Mouse (Mus musculus) stomach, postnatal 0 days (tissue): ENCODE results near the gene Eif3k. TPM values are rescaled to one million over a fixed set of nuclear protein-coding genes. Genes with fewer than 3 reads are reported as not detected.

ENCODE experiments used
- ATAC-seq: fragments of 200-750 bp; cut with Nextera tagmentation; 2 replicates; pipeline ENCODE4 v1.8.0; 2017; ENCODE audit not compliant: low FRiP score, low TSS enrichment
- DNase-seq: peaks from one replicate; pipeline ENCODE4 v3.0.0-alpha.2; 2016; ENCODE audit warnings: low spot score
- H3K27ac ChIP-seq: fragments of 300-500 bp; sonication (generic); replicated peaks from 2 replicates; pipeline ENCODE4 v1.5.1; 2014; ENCODE audit warnings: mild to moderate bottlenecking, control low read depth
- H3K27me3 ChIP-seq: fragments of 300-500 bp; sonication (generic); 2 replicates; pipeline ENCODE4 v1.6.1; 2014; ENCODE audit warnings: low read length; ENCODE audit not compliant: control insufficient read depth, insufficient read depth
- H3K36me3 ChIP-seq: fragments of 300-500 bp; sonication (generic); 2 replicates; pipeline ENCODE4 v1.6.1; 2014; ENCODE audit warnings: low read length, mixed read lengths; ENCODE audit not compliant: control insufficient read depth, insufficient read depth
- H3K4me1 ChIP-seq: fragments of 300-500 bp; sonication (generic); replicated peaks from 2 replicates; pipeline ENCODE4 v1.6.1; 2014; ENCODE audit warnings: antibody characterized with exemption; ENCODE audit not compliant: control insufficient read depth, insufficient read depth
- H3K4me2 ChIP-seq: fragments of 300-500 bp; sonication (generic); replicated peaks from 2 replicates; pipeline ENCODE4 v1.6.1; 2014; ENCODE audit warnings: low read depth, mild to moderate bottlenecking, control low read depth, moderate library complexity
- H3K4me3 ChIP-seq: fragments of 300-500 bp; sonication (generic); 2 replicates; pipeline ENCODE4 v1.5.1; 2014; ENCODE audit warnings: low read depth, low read length, control low read depth
- H3K9ac ChIP-seq: fragments of 300-500 bp; sonication (generic); 2 replicates; pipeline ENCODE4 v1.6.1; 2014; ENCODE audit warnings: mild to moderate bottlenecking, low read length, control low read depth, mixed read lengths
- H3K9me3 ChIP-seq: fragments of 300-500 bp; sonication (generic); 2 replicates; pipeline ENCODE4 v1.6.1; 2016; ENCODE audit warnings: low read length; ENCODE audit not compliant: control insufficient read depth
- CTCF ChIP-seq: IDR thresholded peaks from 2 replicates; pipeline ENCODE4 v1.5.1; 2016; ENCODE audit warnings: antibody characterized with exemption, low read depth, mild to moderate bottlenecking, moderate library complexity
- EP300 ChIP-seq: optimal IDR thresholded peaks from 2 replicates; pipeline ENCODE3; 2016; ENCODE audit warnings: antibody characterized with exemption
- WGBS: fragments of 180-500 bp; shearing (Covaris S2); extraction: QIAGEN DNeasy Blood & Tissue Kit; methylation state at CpG from one replicate; pipeline ENCODE4 v1.1.7; 2014; 5-methylcytosine and 5-hydroxymethylcytosine counted together
- polyA plus RNA-seq: library from polyadenylated mRNA; unstranded; fragments of >200 nt; fragmentation: Nextera tagmentation; extraction: Ambion mirVana; gene quantifications from 2 replicates; pipeline ENCODE4 v1.2.1, GENCODE M21; 2015

The Eif3k gene
- polyA plus RNA-seq, 1 experiment from 2014 or later, result 295 TPM

- Histone ChIP-seq H3K4me1 (no peaks in the 10 kb centered on the region), H3K9ac (no peak overlapping the region), H3K36me3 (no peaks in the 10 kb centered on the region), H3K27me3 (no peaks in the 10 kb centered on the region), H3K4me2 (no peak overlapping the region), H3K9me3 (no peaks in the 10 kb centered on the region), H3K27ac (no peak overlapping the region), H3K4me3 (no peak overlapping the region)
- DNase-seq, result no peak
- WGBS, result 60% methylated on average over 7 of the region's 7 CpGs
- no peak for ATAC-seq
- TF ChIP-seq EP300, result no peak
- no peak for TF ChIP-seq CTCF
Measured at GRCm38 (mm10) chr7:29025566-29025965, 43.9 kb upstream of the Eif3k start.

DNA sequence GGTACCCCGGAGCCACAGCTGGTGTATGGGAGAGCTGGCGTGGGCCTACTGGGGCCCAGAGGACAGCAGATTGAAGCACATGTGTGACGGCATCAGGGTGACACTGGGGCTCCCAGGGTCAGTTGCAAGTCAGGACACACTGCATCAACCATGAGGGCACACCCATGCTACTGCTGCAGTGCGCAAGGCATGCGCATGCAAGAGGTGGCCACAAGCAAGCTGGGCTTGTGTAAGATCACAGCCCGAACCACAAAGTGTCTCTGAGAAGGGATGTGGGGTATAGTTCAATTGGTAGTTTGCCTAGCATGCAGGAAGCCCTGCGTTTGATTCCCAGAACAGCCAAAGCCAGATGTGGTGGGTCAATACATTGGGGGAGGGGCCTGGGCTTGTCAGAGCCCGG is 41.9 kb upstream of the Eif3k start:
- no peak overlapping the region for H3K4me2 ChIP-seq
- H3K9ac ChIP-seq, result no peak overlapping the region
- H3K27me3 ChIP-seq, result no peaks in the 10 kb centered on the region; the same call in 1 of the 2 replicates
- no peak for TF ChIP-seq CTCF
- TF ChIP-seq EP300, result no peak
- H3K4me3 ChIP-seq, result no peak overlapping the region
- peaks cover 3% of the 10 kb centered on the region; the same call in 1 of the 2 replicates for H3K4me1 ChIP-seq
- no peak for ATAC-seq
- 88% methylated on average over 8 of the region's 8 CpGs for WGBS
- no peak overlapping the region for H3K27ac ChIP-seq
- no peak for DNase-seq
- no peaks in the 10 kb centered on the region for H3K9me3 ChIP-seq
- no peaks in the 10 kb centered on the region for H3K36me3 ChIP-seq

DNA sequence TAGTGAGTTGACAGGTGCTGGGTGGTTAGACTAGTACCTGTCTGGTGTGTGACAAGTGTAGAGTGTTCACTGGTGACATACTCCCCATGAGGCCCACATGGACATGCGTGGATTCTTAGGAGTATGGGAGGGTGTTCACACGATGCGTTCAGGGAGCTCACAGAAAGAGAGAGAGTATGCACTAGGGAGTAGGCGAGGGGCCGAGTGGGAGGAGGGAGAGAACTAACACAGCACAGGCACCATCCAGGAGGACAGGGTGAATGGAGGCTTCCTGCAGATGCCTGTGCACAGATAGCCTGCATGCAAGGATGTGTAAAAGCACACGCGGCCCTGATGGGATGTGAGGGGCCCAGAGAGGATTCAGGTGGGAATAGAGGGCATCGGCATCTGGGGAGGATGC is 40.8 kb upstream of the Eif3k start:
- no peak overlapping the region for H3K9ac ChIP-seq
- H3K4me1 ChIP-seq, result peaks cover 3% of the 10 kb centered on the region; the same call in 1 of the 2 replicates
- H3K9me3 ChIP-seq, result no peaks in the 10 kb centered on the region
- H3K4me2 ChIP-seq, result no peak overlapping the region
- H3K36me3 ChIP-seq, result no peaks in the 10 kb centered on the region
- no peak overlapping the region for H3K27ac ChIP-seq
- no peak for TF ChIP-seq EP300
- TF ChIP-seq CTCF, result no peak
- H3K4me3 ChIP-seq, result no peak overlapping the region
- ATAC-seq, result 0 out of 2 replicates have a peak, but pooled peaks have one; percentile 22
- whole genome bisulfite sequencing, result 92% methylated on average over 8 of the region's 8 CpGs
- H3K27me3 ChIP-seq, result no peaks in the 10 kb centered on the region; the same call in 1 of the 2 replicates
- DNase-seq, result no peak

GRCm38 (mm10) chr7:29019447-29020220 is 38.0 kb upstream of the Eif3k start:
- peak overlapping the region; percentile 38; the same call in 1 of the 2 replicates for H3K9ac ChIP-seq
- H3K36me3 ChIP-seq, result no peaks in the 10 kb centered on the region
- no peaks in the 10 kb centered on the region for H3K9me3 ChIP-seq
- DNase-seq (no peak), ATAC-seq (no peak)
- peaks cover 3% of the 10 kb centered on the region; the same call in 1 of the 2 replicates for H3K4me1 ChIP-seq
- TF ChIP-seq EP300 (no peak), CTCF (no peak)
- no peaks in the 10 kb centered on the region; the same call in 1 of the 2 replicates for H3K27me3 ChIP-seq
- peak overlapping the region; percentile 54 for H3K4me2 ChIP-seq
- no peak overlapping the region for H3K27ac ChIP-seq
- WGBS, result 3% methylated on average over 83 of the region's 88 CpGs
- peak overlapping the region; percentile 39 for H3K4me3 ChIP-seq

GRCm38 (mm10) chr7:29017222-29017621 is 35.6 kb upstream of the Eif3k start:
- H3K4me2 ChIP-seq, result no peak overlapping the region
- DNase-seq (no peak), ATAC-seq (no peak)
- H3K9ac ChIP-seq, result no peak overlapping the region
- H3K9me3 ChIP-seq, result no peaks in the 10 kb centered on the region
- H3K27me3 ChIP-seq, result no peaks in the 10 kb centered on the region; the same call in 1 of the 2 replicates
- H3K27ac ChIP-seq, result no peak overlapping the region
- peaks cover 3% of the 10 kb centered on the region; the same call in 1 of the 2 replicates for H3K4me1 ChIP-seq
- no peaks in the 10 kb centered on the region for H3K36me3 ChIP-seq
- TF ChIP-seq EP300 (no peak), CTCF (no peak)
- H3K4me3 ChIP-seq, result no peak overlapping the region
- WGBS, result 83% methylated on average over 7 of the region's 7 CpGs

GRCm38 (mm10) chr7:29016440-29016839 is 34.8 kb upstream of the Eif3k start:
- no peaks in the 10 kb centered on the region for H3K36me3 ChIP-seq
- no peak overlapping the region for H3K4me2 ChIP-seq
- no peaks in the 10 kb centered on the region for H3K9me3 ChIP-seq
- H3K9ac ChIP-seq, result no peak overlapping the region
- no peak overlapping the region for H3K4me3 ChIP-seq
- no peaks in the 10 kb centered on the region; the same call in 1 of the 2 replicates for H3K27me3 ChIP-seq
- DNase-seq, result no peak
- H3K4me1 ChIP-seq, result peaks cover 3% of the 10 kb centered on the region; the same call in 1 of the 2 replicates
- no peak for ATAC-seq
- H3K27ac ChIP-seq, result no peak overlapping the region
- no peak for TF ChIP-seq CTCF
- TF ChIP-seq EP300, result no peak
- WGBS, result 90% methylated on average over 7 of the region's 7 CpGs
